Mouse (Mus musculus) hindbrain, embryonic 16.5 days (tissue): ENCODE measurements around the gene Fstl5. TPM values are rescaled to one million over a fixed set of nuclear protein-coding genes. Genes with fewer than 3 reads are reported as not detected.

Experiments
- polyA plus RNA-seq: library from polyadenylated mRNA; unstranded; fragments of >200 nt; fragmentation: Nextera tagmentation; extraction: Ambion mirVana; gene quantifications from 2 replicates; pipeline ENCODE4 v1.2.1, GENCODE M21; 2015

Fstl5 gene
- polyA plus RNA-seq, 1 experiment from 2014 or later = 65.7 TPM

Other genes starting within 250 kb of the Fstl5 start
- gene Golim4, start 117.3 kb upstream of the Fstl5 start, polyA plus RNA-seq = 20.5 and 23.7 TPM in 2 replicates